Mouse (Mus musculus) hindbrain, embryonic 15.5 days (tissue): Measurements from ENCODE around the gene Bcam. TPM values are rescaled to one million over a fixed set of nuclear protein-coding genes. Genes with fewer than 3 reads are reported as not detected.
A peak's percentile ranks its signal among the peaks of the same experiment; 100 is the strongest.

Source experiments
- ATAC-seq: fragments of 200-750 bp; cut with Nextera tagmentation; 2 replicates; pipeline ENCODE4 v1.8.0; 2017; ENCODE audit warnings: low read depth, moderate number of reproducible peaks, moderate TSS enrichment; ENCODE audit not compliant: low FRiP score
- H3K27ac ChIP-seq: fragments of 300-500 bp; sonication (generic); replicated peaks from 2 replicates; pipeline ENCODE4 v1.5.1; 2015; ENCODE audit warnings: mild to moderate bottlenecking, inconsistent platforms
- H3K27me3 ChIP-seq: fragments of 300-500 bp; sonication (generic); 2 replicates; pipeline ENCODE4 v1.6.1; 2015; ENCODE audit warnings: control low read depth, inconsistent platforms
- H3K36me3 ChIP-seq: fragments of 300-500 bp; sonication (generic); 2 replicates; pipeline ENCODE4 v1.6.1; 2015; ENCODE audit warnings: control low read depth, inconsistent platforms
- H3K4me1 ChIP-seq: fragments of 300-500 bp; sonication (generic); replicated peaks from 2 replicates; pipeline ENCODE4 v1.6.1; 2015; ENCODE audit warnings: control low read depth, inconsistent platforms
- H3K4me2 ChIP-seq: fragments of 300-500 bp; sonication (generic); 2 replicates; pipeline ENCODE4 v1.6.1; 2015; ENCODE audit warnings: moderate library complexity, mild to moderate bottlenecking, inconsistent platforms
- H3K4me3 ChIP-seq: fragments of 300-500 bp; sonication (generic); 2 replicates; pipeline ENCODE4 v1.5.1; 2015; ENCODE audit warnings: mild to moderate bottlenecking, inconsistent platforms
- H3K9ac ChIP-seq: fragments of 300-500 bp; sonication (generic); 2 replicates; pipeline ENCODE4 v1.6.1; 2015; ENCODE audit warnings: inconsistent platforms
- H3K9me3 ChIP-seq: fragments of 300-500 bp; sonication (generic); 2 replicates; pipeline ENCODE4 v1.6.1; 2016; ENCODE audit warnings: control low read depth, inconsistent platforms
- WGBS: fragments of 180-500 bp; shearing (Covaris S2); methylation state at CpG from one replicate; pipeline ENCODE4 v1.1.7; 2015; 5-methylcytosine and 5-hydroxymethylcytosine counted together
- polyA plus RNA-seq: library from polyadenylated mRNA; unstranded; fragments of >200 nt; fragmentation: Nextera tagmentation; extraction: Ambion mirVana; gene quantifications from 2 replicates; pipeline ENCODE4 v1.2.1, GENCODE M21; 2015

Gene Bcam
- polyA plus RNA-seq, 1 experiment from 2014 or later = 20.7 TPM

DNA sequence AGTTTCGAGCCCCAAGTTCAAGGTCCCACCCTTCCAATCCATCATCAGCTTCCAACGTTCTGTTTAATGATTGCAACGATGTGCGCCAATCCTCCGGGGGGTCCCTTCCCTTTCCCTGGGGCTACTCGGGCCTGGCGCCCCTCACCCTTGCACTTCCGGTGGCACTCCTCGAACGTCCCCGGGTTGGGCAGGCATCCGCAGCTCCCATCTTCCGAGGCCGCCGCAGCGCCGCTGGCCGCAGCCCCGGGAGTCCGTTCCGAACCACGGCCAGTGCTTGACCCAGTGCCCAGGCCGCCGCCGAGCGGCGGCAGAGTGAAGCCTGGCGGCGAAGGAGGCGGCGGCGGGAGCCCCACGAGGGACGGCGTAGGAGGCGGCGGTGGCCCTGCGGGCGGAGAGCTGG, 56.0 kb downstream of the Bcam start:
- H3K27ac ChIP-seq = peak overlapping the region; percentile 75
- peak overlapping the region; percentile 66 for H3K4me3 ChIP-seq
- no peaks in the 10 kb centered on the region for H3K27me3 ChIP-seq
- no peak for ATAC-seq
- H3K36me3 ChIP-seq = peaks cover 25% of the 10 kb centered on the region
- peak overlapping the region; percentile 77 for H3K4me2 ChIP-seq
- peaks cover 25% of the 10 kb centered on the region for H3K4me1 ChIP-seq
- H3K9me3 ChIP-seq = no peaks in the 10 kb centered on the region
- peak overlapping the region; percentile 79 for H3K9ac ChIP-seq
- WGBS = 0% methylated on average over 38 of the region's 39 CpGs

DNA sequence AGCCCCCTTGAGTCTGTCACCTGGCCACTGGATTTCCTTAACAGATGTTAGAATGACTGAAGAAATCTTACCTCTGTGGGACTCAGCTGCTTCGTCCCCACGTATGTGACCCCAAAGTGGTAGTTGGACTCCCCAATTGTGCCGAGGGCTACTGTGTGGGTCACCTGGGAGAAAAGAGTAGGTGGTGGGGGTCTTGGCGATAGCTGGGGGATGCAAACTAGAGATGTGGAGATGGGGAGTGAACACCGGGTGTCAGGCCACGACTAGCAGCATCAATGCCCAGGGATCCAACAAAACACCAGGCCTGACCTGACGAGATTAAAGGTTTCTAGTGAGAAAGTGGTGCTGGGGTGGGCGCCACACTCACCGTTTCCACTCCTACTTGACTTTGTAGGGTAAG, 57.2 kb downstream of the Bcam start:
- H3K36me3 ChIP-seq = peaks cover 37% of the 10 kb centered on the region
- ATAC-seq = no peak
- 0 out of 2 replicates have a peak overlapping the region, but pooled peaks have one; percentile 66 for H3K4me3 ChIP-seq
- H3K27ac ChIP-seq = no peak overlapping the region
- peak overlapping the region; percentile 77; the same call in 1 of the 2 replicates for H3K4me2 ChIP-seq
- no peaks in the 10 kb centered on the region for H3K27me3 ChIP-seq
- no peak overlapping the region for H3K9ac ChIP-seq
- peaks cover 25% of the 10 kb centered on the region for H3K4me1 ChIP-seq
- H3K9me3 ChIP-seq = no peaks in the 10 kb centered on the region
- 91% methylated on average over 9 of the region's 9 CpGs for WGBS

DNA sequence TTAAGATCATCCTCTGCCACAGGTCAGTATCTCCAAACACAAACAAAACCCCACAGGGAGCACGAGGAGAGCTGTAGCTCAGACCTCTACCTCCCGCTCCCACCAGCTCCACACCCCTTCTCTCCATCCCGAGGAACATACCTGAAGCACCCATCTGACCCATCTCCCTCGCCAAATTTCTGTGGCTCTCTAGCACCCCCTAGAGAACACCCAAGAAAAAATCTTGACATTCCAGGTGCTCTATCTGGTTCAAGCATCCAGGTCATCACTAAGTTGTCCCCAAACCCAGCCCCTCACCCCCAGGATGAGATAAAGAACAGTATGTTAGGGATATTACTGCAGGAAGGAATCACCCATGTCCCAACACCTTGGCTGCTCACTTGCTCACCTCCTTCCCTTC, 57.6 kb downstream of the Bcam start:
- Histone ChIP-seq H3K9me3 (no peaks in the 10 kb centered on the region), H3K4me2 (no peak overlapping the region), H3K9ac (no peak overlapping the region), H3K27ac (no peak overlapping the region), H3K36me3 (peaks cover 39% of the 10 kb centered on the region), H3K4me3 (no peak overlapping the region), H3K27me3 (no peaks in the 10 kb centered on the region), H3K4me1 (peaks cover 25% of the 10 kb centered on the region)
- no peak for ATAC-seq
- WGBS = 58% methylated on average over 4 of the region's 4 CpGs

DNA sequence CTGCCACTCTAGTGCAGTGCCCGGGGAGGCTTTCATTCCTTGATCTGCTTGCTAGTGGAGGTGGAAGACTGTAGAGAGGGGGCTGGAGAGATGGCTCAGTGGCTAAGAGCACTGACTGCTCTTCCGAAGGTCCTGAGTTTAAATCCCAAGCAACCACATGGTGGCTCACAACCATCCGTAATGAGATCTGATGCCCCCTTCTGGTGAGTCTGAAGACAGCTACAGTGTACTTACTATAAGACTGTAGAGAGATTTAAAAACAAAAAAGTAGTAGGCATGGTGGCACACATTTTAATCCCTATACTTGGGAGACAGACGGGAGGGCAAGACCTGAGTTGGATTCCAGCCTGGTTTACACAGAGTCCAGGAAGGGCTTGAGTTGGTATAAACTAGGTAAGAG, 58.4 kb downstream of the Bcam start:
- no peak overlapping the region for H3K4me2 ChIP-seq
- no peak for ATAC-seq
- no peaks in the 10 kb centered on the region for H3K27me3 ChIP-seq
- no peak overlapping the region for H3K27ac ChIP-seq
- 75% methylated on average over 4 of the region's 4 CpGs for WGBS
- peaks cover 43% of the 10 kb centered on the region for H3K36me3 ChIP-seq
- peaks cover 25% of the 10 kb centered on the region for H3K4me1 ChIP-seq
- no peaks in the 10 kb centered on the region for H3K9me3 ChIP-seq
- no peak overlapping the region for H3K4me3 ChIP-seq
- H3K9ac ChIP-seq = no peak overlapping the region

DNA sequence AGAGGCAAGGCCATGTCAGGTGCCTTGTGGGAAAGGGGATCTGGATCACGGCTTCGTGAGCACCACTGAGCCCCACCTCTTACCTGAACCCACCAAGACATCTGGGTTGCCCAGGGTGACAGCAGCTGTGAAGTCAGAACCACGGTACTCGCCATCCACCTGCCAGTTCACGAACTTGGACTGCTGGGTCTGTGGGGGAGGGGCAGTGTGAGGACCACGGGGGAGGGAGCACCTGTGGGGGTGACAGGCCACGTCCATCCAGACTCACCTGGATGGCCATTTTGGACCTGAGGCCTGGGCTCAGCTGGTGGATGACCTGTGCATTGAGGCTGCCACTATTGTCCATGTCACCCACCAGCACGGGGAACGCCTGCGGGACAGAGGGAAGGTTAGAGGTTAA, 60.2 kb downstream of the Bcam start:
- Histone ChIP-seq H3K4me1 (peaks cover 17% of the 10 kb centered on the region), H3K4me2 (no peak overlapping the region), H3K27ac (no peak overlapping the region), H3K27me3 (no peaks in the 10 kb centered on the region), H3K4me3 (no peak overlapping the region), H3K9ac (no peak overlapping the region), H3K36me3 (peaks cover 49% of the 10 kb centered on the region), H3K9me3 (no peaks in the 10 kb centered on the region)
- no peak for ATAC-seq
- 96% methylated on average over 10 of the region's 10 CpGs for WGBS

Other genes starting within 250 kb of the Bcam start
- 42.5 and 46.6 TPM in 2 replicates for gene Ppp1r37, start 207.9 kb downstream of the Bcam start, polyA plus RNA-seq
- gene Zfp296, start 193.7 kb downstream of the Bcam start, polyA plus RNA-seq = 0.19 and 0.47 TPM in 2 replicates
- 152 TPM in 2 replicates for gene Gemin7, start 193.4 kb downstream of the Bcam start, polyA plus RNA-seq
- gene Clasrp, start 166.5 kb downstream of the Bcam start, polyA plus RNA-seq = 56.0 and 60.7 TPM in 2 replicates
- gene Relb, start 141.6 kb downstream of the Bcam start, polyA plus RNA-seq = 7.0 and 7.2 TPM in 2 replicates
- 134 and 143 TPM in 2 replicates for gene Clptm1, start 106.0 kb downstream of the Bcam start, polyA plus RNA-seq
- gene Apoc2, start 93.1 kb downstream of the Bcam start, polyA plus RNA-seq = 0.58 and 1.1 TPM in 2 replicates
- not detected in 2 replicates for gene Gm44805, start 89.6 kb downstream of the Bcam start, polyA plus RNA-seq
- not detected in 2 replicates for gene Apoc4, start 89.5 kb downstream of the Bcam start, polyA plus RNA-seq
- gene Apoc1, start 78.4 kb downstream of the Bcam start, polyA plus RNA-seq = 1.9 and 2.3 TPM in 2 replicates
- gene Apoe, start 71.8 kb downstream of the Bcam start, polyA plus RNA-seq = 624 and 744 TPM in 2 replicates
- gene Tomm40, start 55.6 kb downstream of the Bcam start, polyA plus RNA-seq = 155 and 158 TPM in 2 replicates
- gene Nectin2, start 20.5 kb downstream of the Bcam start, polyA plus RNA-seq = 58.9 and 60.4 TPM in 2 replicates
- gene Cblc, start 25.8 kb upstream of the Bcam start, polyA plus RNA-seq = 0.37 TPM in 1 of 2 replicates, not detected in the other
- gene Bcl3, start 51.8 kb upstream of the Bcam start, polyA plus RNA-seq = 0.92 and 1.4 TPM in 2 replicates
- 15.7 and 17.1 TPM in 2 replicates for gene Gm19345, start 81.0 kb upstream of the Bcam start, polyA plus RNA-seq
- gene Ceacam16, start 90.3 kb upstream of the Bcam start, polyA plus RNA-seq = 0.92 and 2.0 TPM in 2 replicates
- gene Ceacam19, start 116.9 kb upstream of the Bcam start, polyA plus RNA-seq = not detected in 2 replicates
- gene Pvr, start 150.1 kb upstream of the Bcam start, polyA plus RNA-seq = 9.6 and 10.0 TPM in 2 replicates
- gene Igsf23, start 179.7 kb upstream of the Bcam start, polyA plus RNA-seq = not detected in 2 replicates
- gene Ceacam20, start 194.4 kb upstream of the Bcam start, polyA plus RNA-seq = not detected in 2 replicates
- gene Nlrp9b, start 220.4 kb upstream of the Bcam start, polyA plus RNA-seq = not detected in 2 replicates